Mouse (Mus musculus) embryo, embryonic 10.5 days (tissue): Measurements from ENCODE around the gene Ift81.

ENCODE experiments used
- DNase-seq: peaks from one replicate; pipeline ENCODE4 v3.0.0-alpha.2; 2015; ENCODE audit warnings: low spot score

The Ift81 gene

GRCm38 (mm10) chr5:122547810-122548209 lies 66.5 kb downstream of the Ift81 start:
- DNase-seq: no peak

GRCm38 (mm10) chr5:122547251-122547714 lies 67.0 kb downstream of the Ift81 start:
- peak; percentile 39 for DNase-seq

GRCm38 (mm10) chr5:122543392-122543791 lies 70.9 kb downstream of the Ift81 start:
- no peak for DNase-seq

- DNase-seq: no peak
These were observed 72.4 kb downstream of the Ift81 start for GRCm38 (mm10) chr5:122541871-122542270.

GRCm38 (mm10) chr5:122538077-122538476 lies 76.2 kb downstream of the Ift81 start:
- no peak for DNase-seq

GRCm38 (mm10) chr5:122537654-122538053 lies 76.7 kb downstream of the Ift81 start:
- DNase-seq: no peak

- DNase-seq: no peak
These were observed 80.4 kb downstream of the Ift81 start for GRCm38 (mm10) chr5:122533884-122534283.

GRCm38 (mm10) chr5:122529913-122530604 lies 84.3 kb downstream of the Ift81 start:
- no peak for DNase-seq

GRCm38 (mm10) chr5:122529316-122529715 lies 85.0 kb downstream of the Ift81 start:
- no peak for DNase-seq

GRCm38 (mm10) chr5:122528591-122528990 lies 85.7 kb downstream of the Ift81 start:
- DNase-seq: no peak

GRCm38 (mm10) chr5:122527761-122528160 lies 86.6 kb downstream of the Ift81 start:
- peak; percentile 59 for DNase-seq

- no peak for DNase-seq
These were observed 87.2 kb downstream of the Ift81 start for GRCm38 (mm10) chr5:122526878-122527730.

- no peak for DNase-seq
These were observed 87.9 kb downstream of the Ift81 start for GRCm38 (mm10) chr5:122526405-122526804.

GRCm38 (mm10) chr5:122525238-122525931 lies 88.9 kb downstream of the Ift81 start:
- no peak for DNase-seq

GRCm38 (mm10) chr5:122524854-122525237 lies 89.5 kb downstream of the Ift81 start:
- no peak for DNase-seq

- no peak for DNase-seq
These were observed 90.1 kb downstream of the Ift81 start for GRCm38 (mm10) chr5:122524244-122524643.

GRCm38 (mm10) chr5:122521130-122521473 lies 93.2 kb downstream of the Ift81 start:
- DNase-seq: no peak

GRCm38 (mm10) chr5:122520254-122521129 lies 93.8 kb downstream of the Ift81 start:
- no peak for DNase-seq

GRCm38 (mm10) chr5:122519043-122519660 lies 95.2 kb downstream of the Ift81 start:
- no peak for DNase-seq

- peak; percentile 73 for DNase-seq
These were observed 96.1 kb downstream of the Ift81 start for GRCm38 (mm10) chr5:122518247-122518646.

GRCm38 (mm10) chr5:122516901-122517300 lies 97.4 kb downstream of the Ift81 start:
- no peak for DNase-seq
